Mouse (Mus musculus) kidney, postnatal 10 days (tissue): ENCODE data around the gene Larp4.
A peak's percentile ranks its signal among the peaks of the same experiment; 100 is the strongest.

Experiments used
- DNase-seq: peaks from one replicate; pipeline ENCODE4 v3.0.0; 2021; ENCODE audit warnings: mixed read lengths

The Larp4 gene

DNA sequence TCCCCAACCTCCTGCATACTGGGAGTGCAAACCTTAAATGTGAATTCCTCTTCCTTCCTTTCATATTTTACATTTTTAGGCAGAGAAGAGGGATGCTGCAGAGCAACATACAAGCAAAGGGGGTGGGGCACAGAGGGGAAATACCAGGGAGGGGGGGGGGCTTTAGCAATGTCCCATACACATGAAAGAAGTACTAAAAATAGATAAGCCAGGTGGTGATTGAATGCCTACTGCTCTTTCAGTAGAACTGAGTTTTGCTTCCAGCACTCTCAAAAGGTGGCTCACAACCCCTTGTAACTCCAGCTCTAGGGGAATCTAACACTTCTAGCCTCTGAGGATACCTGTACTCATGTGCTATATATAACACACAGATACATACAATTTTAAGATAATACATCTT, 36.3 kb downstream of the Larp4 start:
- no peak for DNase-seq

DNA sequence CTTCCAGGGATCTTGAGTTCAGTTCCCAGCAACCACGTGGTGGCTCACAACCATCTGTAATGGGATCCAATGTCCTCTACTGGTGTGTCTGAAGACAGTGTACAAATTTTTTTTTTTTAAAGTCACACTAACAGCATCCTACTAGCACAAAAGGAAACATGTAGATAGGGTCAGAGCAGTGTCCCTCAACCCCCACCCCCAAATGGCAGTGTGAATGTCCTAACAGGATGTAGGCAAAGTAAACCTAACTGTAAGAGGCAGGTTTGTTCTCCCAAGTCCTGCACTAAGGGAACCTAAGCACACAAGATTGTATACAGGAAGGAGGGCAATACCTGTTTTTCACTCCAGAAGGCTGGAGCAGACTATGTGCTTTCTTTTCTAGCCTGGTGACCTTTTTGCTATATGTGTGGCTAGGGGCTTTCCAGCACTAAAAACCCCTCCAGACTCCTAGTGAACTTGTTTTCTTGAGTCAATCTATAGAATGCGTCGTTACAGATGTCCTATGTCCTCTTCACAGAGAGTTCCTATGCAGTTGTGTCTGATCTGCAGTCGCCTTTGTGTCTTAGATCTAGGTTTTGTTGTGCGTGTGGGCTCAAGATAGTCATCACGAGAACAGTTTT, 48.5 kb downstream of the Larp4 start:
- DNase-seq = no peak

DNA sequence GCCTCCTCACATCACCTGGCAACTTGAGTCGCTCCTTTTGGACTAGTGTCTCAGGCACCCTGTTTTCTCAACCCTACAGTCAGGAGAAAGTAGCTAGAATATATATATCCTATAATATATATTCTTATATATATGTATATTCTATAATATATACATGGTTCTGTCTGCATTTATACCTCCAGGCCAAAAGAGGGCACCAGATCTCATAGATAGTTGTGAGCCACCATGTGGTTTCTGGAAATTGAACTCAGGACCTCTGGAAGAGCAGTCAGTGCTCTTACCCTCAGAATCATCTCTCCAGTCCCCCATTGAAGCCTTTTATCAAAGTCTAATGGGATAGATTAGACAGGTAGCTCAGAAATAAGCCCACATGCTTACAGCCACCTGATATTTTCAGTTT, 51.3 kb downstream of the Larp4 start:
- no peak for DNase-seq

- DNase-seq = peak; percentile 70
Measured at GRCm38 (mm10) chr15:100022923-100023322, 53.1 kb downstream of the Larp4 start.

DNA sequence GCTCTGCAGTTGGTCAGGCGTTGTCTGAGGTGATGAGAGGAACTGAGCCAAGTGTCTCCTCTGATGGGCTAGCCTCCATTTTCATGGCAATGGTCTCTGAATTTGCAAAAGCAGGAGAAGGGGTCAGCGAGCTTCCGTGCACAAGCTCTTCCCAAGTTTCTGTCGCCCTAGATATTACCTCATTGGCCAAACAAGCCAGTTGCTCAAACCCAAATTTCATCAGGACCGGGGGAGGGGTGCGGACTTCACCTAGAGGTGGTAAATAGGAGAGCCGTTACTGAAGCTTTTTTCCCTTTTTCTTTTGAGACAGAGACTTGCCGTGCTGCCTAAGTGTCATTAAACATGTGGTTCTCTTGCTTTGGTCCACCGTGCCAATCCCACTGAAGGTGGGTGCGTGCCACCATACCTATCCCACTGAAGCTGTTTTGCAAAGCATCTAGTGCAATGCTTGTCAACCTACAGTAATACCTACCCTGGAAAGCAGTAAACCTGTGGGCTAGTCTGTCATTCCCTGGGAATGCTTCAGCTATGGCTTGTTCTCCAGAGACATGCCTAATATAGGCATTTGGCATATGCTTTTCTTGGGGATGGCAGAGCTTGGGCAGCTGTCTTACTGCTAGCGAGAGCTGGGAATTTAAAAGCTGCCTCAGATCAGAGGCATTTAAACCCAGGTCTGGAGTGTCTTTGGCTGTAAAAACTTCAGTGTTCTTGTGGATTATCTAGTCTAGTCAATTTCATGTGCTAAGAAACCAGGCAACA, 55.4 kb downstream of the Larp4 start:
- DNase-seq = no peak

- peak; percentile 15 for DNase-seq
Measured at GRCm38 (mm10) chr15:100028133-100028532, 58.3 kb downstream of the Larp4 start.

- no peak for DNase-seq
Measured at GRCm38 (mm10) chr15:100029497-100029896, 59.6 kb downstream of the Larp4 start.

GRCm38 (mm10) chr15:100029900-100030299, 60.0 kb downstream of the Larp4 start:
- DNase-seq = no peak

GRCm38 (mm10) chr15:100032546-100032945, 62.7 kb downstream of the Larp4 start:
- peak; percentile 14 for DNase-seq

GRCm38 (mm10) chr15:100038470-100038971, 68.7 kb downstream of the Larp4 start, which contains the start of gene Dip2b:
Gene Dip2b (plus strand): TSS chr15:100038664.
- DNase-seq = peak; percentile 99

DNA sequence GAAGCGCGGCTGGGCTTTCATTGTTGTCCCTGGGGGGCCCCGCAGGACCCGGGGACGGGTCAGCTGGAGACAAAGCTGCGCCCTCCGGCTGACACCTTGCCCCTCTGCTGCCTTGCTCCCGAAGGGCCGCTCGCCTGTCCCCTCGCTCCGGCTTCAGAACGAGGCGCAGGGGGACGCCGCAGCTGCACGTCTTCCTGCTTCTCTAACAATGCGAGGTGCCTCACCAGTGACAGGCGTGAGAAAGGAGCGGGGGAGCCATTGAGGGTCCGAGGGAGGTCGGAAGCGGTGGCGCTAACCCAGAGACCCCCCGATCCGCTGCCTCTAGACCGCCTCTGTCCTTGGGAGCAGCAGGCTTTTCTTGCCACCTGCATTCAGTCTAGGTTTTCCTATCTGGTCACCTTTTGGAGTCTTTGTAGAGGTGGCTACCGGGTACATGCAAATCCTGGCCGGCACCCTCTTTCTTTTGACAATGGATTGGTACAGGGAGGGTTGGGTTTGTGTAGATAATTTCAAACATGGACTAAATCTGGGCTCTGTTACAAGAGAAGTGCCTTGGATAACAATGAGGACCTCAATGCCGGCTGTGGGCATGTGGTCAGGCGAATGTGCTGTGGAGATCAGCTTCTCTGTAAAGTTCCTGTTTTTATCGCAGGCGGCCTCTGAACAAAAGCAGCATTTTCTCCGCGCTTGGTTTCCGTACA, 69.3 kb downstream of the Larp4 start:
- peak; percentile 73 for DNase-seq

DNA sequence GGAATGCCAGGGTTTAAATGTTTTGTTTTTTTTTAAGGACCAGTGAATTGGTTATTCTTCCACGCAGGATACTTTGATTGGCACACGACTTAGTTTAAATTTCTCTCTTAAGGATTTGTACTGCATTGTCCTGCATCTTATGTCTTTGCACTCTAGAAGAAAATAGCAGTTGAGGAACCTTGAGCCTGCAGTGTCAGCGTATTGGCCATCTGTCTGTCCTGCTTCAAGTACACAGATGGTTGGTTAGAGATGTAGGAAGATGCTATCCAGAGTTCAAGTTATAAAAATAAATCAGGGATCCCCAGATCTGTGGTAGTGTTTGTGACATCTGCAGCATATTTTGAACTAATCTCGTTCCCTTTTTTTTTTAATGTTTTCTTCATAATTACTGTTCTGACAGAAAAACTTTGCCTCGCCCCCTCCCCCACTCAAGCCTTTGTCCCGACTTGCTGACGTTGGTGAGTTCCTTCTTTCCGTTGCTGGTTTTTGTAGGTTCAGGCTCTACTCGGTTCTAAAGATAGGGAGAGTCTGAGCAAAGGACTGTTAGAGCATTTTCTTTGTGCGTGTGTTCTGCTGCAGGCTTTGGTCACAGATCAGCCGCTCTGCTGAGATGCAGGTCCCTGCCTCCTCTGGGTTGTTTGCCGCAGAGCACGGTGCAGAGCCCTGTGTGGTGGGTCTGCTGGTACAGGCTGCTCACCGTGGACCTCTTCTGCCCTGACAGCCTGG, 70.8 kb downstream of the Larp4 start:
- peak; percentile 45 for DNase-seq

GRCm38 (mm10) chr15:100041267-100042047, 71.6 kb downstream of the Larp4 start:
- DNase-seq = no peak

- DNase-seq = no peak
Measured at GRCm38 (mm10) chr15:100042048-100042400, 72.2 kb downstream of the Larp4 start.

GRCm38 (mm10) chr15:100045576-100045975, 75.7 kb downstream of the Larp4 start:
- DNase-seq = peak; percentile 10

DNA sequence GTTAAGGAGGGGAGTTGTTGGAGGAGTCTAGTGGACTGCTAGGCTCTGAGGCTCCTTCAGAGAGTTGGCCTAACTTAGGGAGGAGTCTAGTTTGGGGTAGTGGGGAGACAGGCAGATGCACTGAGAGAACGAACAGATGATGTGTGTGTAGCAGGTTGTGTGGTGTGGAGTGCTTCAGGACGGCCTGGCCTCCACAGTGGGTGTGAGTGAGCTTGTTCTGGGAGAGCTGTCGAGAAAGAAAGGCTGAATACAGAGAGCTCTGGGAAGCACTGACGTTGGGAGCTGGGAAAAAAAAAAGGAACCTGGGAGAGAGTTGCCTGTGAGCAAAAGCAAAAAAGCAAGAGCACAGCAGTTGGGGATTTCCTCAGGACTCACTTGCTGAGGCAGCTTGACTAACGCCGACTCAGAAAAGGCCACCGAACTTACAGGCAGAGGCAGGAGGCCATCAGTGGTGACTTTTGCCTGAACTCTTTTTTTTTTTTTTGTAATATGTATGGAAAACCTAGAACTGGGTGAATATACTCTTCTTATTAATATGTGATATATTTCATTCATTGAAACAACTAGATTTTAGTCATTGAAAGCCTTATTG, 79.7 kb downstream of the Larp4 start:
- DNase-seq = no peak

DNA sequence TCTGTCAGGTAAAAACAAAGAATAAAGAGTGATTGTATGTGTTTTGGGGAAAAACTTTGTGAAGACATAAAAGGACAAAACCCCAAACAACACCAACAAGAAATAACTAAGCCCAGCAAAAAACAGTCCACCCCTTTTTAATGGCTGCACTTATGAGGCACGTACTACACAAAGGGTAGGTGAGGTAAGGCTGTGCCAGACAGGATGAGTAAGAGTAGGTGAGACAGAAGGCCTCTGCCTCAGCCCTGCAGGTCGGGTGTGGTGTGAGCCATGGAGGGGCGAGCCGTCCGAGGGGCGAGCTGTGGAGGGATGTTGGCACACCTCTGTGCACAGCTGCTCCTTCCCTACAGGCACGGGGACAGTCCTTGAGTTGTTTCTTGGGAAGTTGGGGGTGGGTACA, 81.1 kb downstream of the Larp4 start:
- DNase-seq = no peak

GRCm38 (mm10) chr15:100052726-100053125, 82.9 kb downstream of the Larp4 start:
- no peak for DNase-seq

DNA sequence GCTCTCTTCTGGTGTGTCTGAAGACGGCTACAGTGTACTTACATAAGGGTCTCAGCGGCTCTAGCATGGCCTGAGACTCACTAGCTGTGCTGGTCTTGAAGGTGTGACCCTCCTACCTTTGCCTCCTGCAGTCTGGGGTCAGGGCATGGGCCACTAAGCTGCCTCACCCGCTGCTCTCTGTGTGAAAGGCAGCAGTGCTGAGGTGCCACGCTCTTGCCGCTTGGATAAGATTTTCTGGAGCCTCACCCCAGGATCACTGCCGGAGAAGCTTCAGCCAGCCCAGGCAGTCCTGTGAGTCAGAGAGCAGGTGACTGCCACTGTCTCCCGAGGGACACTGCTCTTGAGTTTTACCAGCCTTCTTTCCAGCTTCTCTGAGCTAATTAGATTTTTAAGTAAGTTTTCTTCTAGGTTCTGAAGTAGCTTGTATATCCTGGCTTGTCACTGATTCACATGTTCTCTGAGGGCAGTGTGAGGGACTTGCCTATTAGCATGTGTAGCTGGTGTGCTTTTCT, 86.6 kb downstream of the Larp4 start:
- no peak for DNase-seq

DNA sequence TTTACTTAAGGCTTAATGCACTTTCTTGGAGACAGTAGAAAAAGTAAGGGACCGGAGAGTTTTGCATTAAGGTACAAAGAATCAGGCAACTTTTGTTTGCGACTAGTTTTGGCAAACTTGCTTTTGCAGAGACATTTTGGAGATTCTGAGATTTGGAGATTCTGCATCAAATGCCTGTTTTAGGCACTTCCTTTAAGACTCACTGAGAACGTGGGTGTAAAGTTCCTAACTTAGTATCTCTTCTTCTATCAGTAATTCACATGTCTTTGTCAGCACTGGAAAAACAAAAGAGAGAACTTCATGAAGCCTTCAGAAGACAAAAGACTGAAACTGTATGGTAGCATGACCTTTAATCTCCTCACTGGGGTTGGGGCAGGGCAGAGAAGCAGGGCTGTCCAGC, 87.8 kb downstream of the Larp4 start:
- DNase-seq = no peak

DNA sequence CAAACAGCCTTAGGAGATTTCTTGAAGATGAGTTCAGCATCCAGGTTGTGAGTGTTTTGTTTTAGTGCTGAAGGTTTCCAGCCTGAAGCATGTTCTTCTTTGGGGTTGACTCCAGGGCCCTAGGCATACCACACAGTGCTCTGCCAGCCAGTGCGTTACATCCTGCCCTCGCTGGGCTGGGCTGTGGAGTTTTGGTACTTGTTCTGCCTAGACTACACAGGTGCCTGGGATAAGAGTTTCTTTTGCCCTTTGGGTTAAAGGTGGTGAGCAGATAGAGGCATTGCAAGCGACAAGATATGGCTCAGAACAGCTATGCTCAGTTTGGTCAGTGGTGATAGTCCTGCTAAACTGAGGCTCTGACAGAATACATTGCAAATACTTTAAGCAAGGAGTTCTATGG, 88.3 kb downstream of the Larp4 start:
- no peak for DNase-seq

- DNase-seq = no peak
Measured at GRCm38 (mm10) chr15:100058912-100059311, 89.0 kb downstream of the Larp4 start.
